Mouse (Mus musculus) liver, embryonic 15.5 days (tissue): ENCODE results near the gene Ier5. TPM values are rescaled to one million over a fixed set of nuclear protein-coding genes. Genes with fewer than 3 reads are reported as not detected.

Experiments used
- ATAC-seq: fragments of 200-750 bp; cut with Nextera tagmentation; 2 replicates; pipeline ENCODE4 v1.8.0; 2017; ENCODE audit warnings: moderate number of reproducible peaks, mild to moderate bottlenecking, moderate library complexity; ENCODE audit not compliant: insufficient read depth
- H3K27ac ChIP-seq: fragments of 300-500 bp; sonication (generic); replicated peaks from 2 replicates; pipeline ENCODE4 v1.5.1; 2015; ENCODE audit warnings: mild to moderate bottlenecking, inconsistent platforms
- H3K27me3 ChIP-seq: fragments of 300-500 bp; sonication (generic); 2 replicates; pipeline ENCODE4 v1.6.1; 2015; ENCODE audit warnings: mild to moderate bottlenecking, inconsistent platforms
- H3K36me3 ChIP-seq: fragments of 300-500 bp; sonication (generic); replicated peaks from 2 replicates; pipeline ENCODE4 v1.6.1; 2015; ENCODE audit warnings: moderate library complexity, mild to moderate bottlenecking, inconsistent platforms
- H3K4me1 ChIP-seq: fragments of 300-500 bp; sonication (generic); replicated peaks from 2 replicates; pipeline ENCODE4 v1.6.1; 2015; ENCODE audit warnings: inconsistent platforms
- H3K4me2 ChIP-seq: fragments of 300-500 bp; sonication (generic); 2 replicates; pipeline ENCODE4 v1.6.1; 2015; ENCODE audit warnings: moderate library complexity, mild to moderate bottlenecking, inconsistent platforms
- H3K4me3 ChIP-seq: fragments of 300-500 bp; sonication (generic); replicated peaks from 2 replicates; pipeline ENCODE4 v1.5.1; 2015; ENCODE audit warnings: mild to moderate bottlenecking, inconsistent platforms
- H3K9ac ChIP-seq: fragments of 300-500 bp; sonication (generic); 2 replicates; pipeline ENCODE4 v1.6.1; 2015; ENCODE audit warnings: moderate library complexity, mild to moderate bottlenecking, inconsistent platforms
- H3K9me3 ChIP-seq: fragments of 300-500 bp; sonication (generic); replicated peaks from 2 replicates; pipeline ENCODE4 v1.6.1; 2016; ENCODE audit warnings: inconsistent platforms
- WGBS: fragments of 180-500 bp; shearing (Covaris S2); methylation state at CpG from one replicate; pipeline ENCODE4 v1.1.7; 2015; ENCODE audit warnings: mixed read lengths; ENCODE audit not compliant: insufficient replicate concordance; 5-methylcytosine and 5-hydroxymethylcytosine counted together
- polyA plus RNA-seq: library from polyadenylated mRNA; unstranded; fragments of >200 nt; fragmentation: Nextera tagmentation; extraction: Ambion mirVana; gene quantifications from 2 replicates; pipeline ENCODE4 v1.2.1, GENCODE M21; 2015

Ier5 gene
- polyA plus RNA-seq, 1 experiment from 2014 or later, result 2.5 TPM

DNA sequence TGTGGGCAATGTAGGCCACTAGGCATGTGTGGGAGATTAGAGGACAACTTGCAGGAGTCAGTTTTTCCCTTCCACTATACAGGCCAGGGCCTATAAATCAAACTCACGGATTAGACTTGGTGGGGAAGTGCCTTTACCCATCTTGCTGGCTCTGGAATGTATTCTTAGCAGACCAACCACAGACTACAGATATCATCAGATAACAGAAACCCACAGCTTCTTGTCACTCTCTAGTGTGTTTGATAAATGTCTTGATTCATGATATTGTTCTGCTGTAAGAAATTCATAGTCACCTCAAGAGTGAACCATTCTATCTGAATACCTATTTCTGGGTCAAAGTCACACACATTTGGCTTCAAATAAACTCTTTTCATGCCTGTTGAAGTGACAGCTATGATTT lies 20.3 kb upstream of the Ier5 start:
- no peaks in the 10 kb centered on the region for H3K36me3 ChIP-seq
- no peaks in the 10 kb centered on the region for H3K4me1 ChIP-seq
- 54% methylated on average over 1 of the region's 1 CpGs for WGBS
- no peaks in the 10 kb centered on the region for H3K9me3 ChIP-seq
- ATAC-seq, result no peak
- H3K4me2 ChIP-seq, result no peak overlapping the region
- no peak overlapping the region for H3K9ac ChIP-seq
- no peak overlapping the region for H3K27ac ChIP-seq
- no peaks in the 10 kb centered on the region; the same call in 1 of the 2 replicates for H3K27me3 ChIP-seq
- no peak overlapping the region for H3K4me3 ChIP-seq

DNA sequence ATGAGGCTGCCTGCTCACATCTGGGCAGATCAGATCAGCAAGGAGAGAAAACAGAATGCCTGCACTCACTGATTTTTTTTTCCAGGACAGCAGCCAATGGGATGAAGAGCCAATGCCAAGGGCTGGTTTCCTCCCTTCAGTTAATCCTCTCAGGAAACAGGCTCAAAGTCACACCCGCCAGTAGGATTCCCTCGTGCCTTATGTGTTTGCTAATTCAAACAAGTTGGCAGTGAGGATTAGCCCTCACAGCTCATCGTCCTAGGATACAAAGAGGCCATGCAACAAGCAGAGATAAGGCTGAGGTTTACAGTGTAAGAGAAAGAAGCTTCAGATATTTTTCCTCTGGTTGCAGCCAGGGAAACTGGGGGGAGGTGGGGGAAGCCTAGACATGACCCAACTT lies 14.5 kb upstream of the Ier5 start:
- Histone ChIP-seq H3K4me2 (no peak overlapping the region), H3K4me1 (peaks cover 4% of the 10 kb centered on the region; the same call in 1 of the 2 replicates), H3K27ac (no peak overlapping the region), H3K27me3 (peaks cover 19% of the 10 kb centered on the region), H3K36me3 (no peaks in the 10 kb centered on the region), H3K9me3 (no peaks in the 10 kb centered on the region), H3K4me3 (no peak overlapping the region), H3K9ac (no peak overlapping the region)
- no peak for ATAC-seq
- 17% methylated on average over 3 of the region's 3 CpGs for WGBS

DNA sequence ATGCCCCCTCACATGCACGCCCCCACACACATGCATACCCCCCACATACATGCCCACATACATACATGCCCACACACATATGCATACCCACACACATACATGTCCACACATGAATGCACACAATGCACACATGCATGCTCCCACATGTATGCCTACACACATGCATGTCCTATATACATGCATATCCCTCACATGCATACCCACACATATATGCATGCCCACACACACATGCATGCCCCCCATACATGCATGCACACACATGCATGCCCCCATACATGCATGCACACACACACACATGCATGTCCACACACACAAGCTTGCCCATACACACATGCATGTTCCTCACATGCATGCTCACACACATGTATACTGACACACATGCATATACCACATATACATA lies 13.4 kb upstream of the Ier5 start:
- Histone ChIP-seq H3K27ac (no peak overlapping the region), H3K4me3 (no peak overlapping the region), H3K9me3 (no peaks in the 10 kb centered on the region), H3K36me3 (no peaks in the 10 kb centered on the region), H3K9ac (no peak overlapping the region), H3K4me2 (no peak overlapping the region), H3K4me1 (peaks cover 6% of the 10 kb centered on the region; the same call in 1 of the 2 replicates), H3K27me3 (peaks cover 21% of the 10 kb centered on the region)
- 43% methylated on average over 1 of the region's 1 CpGs for WGBS
- ATAC-seq, result no peak; the same call in 1 of the 2 replicates

DNA sequence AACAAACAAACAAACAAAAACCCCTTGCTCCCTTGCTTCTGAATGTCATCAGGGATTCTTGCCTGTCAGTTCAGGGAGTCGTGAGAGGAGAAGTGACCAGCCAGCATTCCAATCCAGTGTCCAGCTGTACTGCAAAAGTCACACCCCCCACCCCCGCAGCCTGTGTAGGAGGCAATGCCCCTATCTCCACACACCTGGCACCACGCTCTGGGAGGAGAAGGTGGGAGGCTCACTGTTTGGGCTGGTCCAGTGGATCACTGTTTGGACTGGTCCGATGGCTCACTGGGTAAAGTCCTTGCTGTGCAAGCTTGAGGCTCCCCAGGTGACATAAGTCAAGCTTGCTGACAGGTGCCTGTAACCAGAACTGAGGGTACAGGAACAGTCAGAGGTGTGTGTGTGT lies 12.7 kb upstream of the Ier5 start:
- H3K4me2 ChIP-seq, result no peak overlapping the region
- H3K27ac ChIP-seq, result no peak overlapping the region
- no peaks in the 10 kb centered on the region for H3K36me3 ChIP-seq
- WGBS, result 47% methylated on average over 4 of the region's 4 CpGs
- H3K27me3 ChIP-seq, result peaks cover 21% of the 10 kb centered on the region
- no peak overlapping the region for H3K4me3 ChIP-seq
- no peaks in the 10 kb centered on the region for H3K9me3 ChIP-seq
- H3K9ac ChIP-seq, result no peak overlapping the region
- ATAC-seq, result no peak
- peaks cover 6% of the 10 kb centered on the region; the same call in 1 of the 2 replicates for H3K4me1 ChIP-seq

DNA sequence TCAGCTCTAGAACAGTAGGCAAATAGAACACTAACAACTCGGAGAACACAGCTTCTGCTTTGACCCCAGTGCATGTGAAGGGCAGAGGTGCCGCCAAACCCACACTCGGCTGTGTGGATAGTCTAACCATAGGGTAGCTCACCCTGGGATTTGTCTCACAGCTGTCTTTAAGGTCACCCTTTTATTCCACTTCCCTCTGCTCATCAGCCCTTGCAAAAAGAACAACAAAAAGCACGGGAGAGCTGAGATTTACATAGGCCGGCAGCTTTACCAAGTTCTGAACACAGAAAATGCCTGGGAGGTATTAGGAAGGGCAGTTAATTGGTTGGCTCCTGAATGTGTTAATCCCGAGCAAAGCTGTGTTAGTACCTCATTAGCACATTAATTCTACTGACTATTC lies 12.1 kb upstream of the Ier5 start:
- H3K4me2 ChIP-seq, result no peak overlapping the region
- peaks cover 21% of the 10 kb centered on the region for H3K27me3 ChIP-seq
- no peaks in the 10 kb centered on the region for H3K36me3 ChIP-seq
- no peak for ATAC-seq
- H3K27ac ChIP-seq, result no peak overlapping the region
- H3K9ac ChIP-seq, result no peak overlapping the region
- no peaks in the 10 kb centered on the region for H3K9me3 ChIP-seq
- no peak overlapping the region for H3K4me3 ChIP-seq
- peaks cover 6% of the 10 kb centered on the region; the same call in 1 of the 2 replicates for H3K4me1 ChIP-seq
- WGBS, result 55% methylated on average over 6 of the region's 6 CpGs

DNA sequence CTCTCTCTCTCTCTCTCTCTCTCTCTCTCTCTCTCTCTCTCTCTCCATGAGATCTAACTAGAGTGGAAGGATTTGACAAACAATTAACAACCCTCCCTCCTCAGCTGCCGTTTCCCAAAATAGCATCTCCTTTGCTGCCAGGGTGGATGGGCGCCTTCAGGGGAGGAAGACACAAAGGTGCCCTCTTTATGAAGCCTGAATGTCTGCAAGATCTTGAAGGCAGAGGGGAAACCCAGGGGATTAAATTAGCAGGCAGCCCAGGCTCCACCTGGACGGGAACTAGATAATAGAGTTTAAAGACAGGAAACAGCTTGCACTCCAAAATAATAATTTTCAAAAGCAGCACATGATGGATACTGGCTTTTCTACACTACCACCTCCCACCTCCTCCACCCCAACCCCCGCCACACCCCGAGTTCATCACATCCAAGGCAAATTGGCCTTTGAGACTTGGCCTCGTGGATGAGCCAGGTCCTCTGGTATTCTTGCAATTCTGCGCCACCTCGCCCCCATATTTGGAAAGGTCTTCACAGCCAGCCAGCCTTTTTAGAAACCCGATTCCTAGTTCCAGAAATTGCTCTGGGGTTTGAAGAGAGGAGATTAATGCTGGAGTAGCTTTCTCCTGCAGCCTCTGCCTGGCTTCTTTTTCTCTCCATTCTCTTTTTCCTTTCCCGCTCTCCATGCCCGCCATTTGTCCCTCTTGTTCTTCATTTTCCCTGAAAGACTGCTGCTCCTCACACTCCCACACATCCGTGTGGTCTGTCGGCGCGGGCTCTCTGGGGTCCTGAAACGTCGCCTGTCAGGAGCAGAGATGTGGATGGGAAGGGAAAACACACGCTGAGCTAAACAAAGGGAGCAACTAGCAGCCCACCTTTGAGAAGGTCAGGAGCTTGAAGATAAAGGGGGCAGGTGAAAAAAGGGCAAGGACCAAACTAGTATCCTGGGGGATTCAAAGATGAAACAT lies 10.2 kb upstream of the Ier5 start:
- Histone ChIP-seq H3K36me3 (no peaks in the 10 kb centered on the region), H3K9ac (no peak overlapping the region), H3K27me3 (peaks cover 21% of the 10 kb centered on the region), H3K4me1 (peaks cover 6% of the 10 kb centered on the region; the same call in 1 of the 2 replicates), H3K4me3 (no peak overlapping the region), H3K9me3 (no peaks in the 10 kb centered on the region), H3K27ac (no peak overlapping the region), H3K4me2 (no peak overlapping the region)
- WGBS, result 40% methylated on average over 18 of the region's 18 CpGs
- ATAC-seq, result no peak

DNA sequence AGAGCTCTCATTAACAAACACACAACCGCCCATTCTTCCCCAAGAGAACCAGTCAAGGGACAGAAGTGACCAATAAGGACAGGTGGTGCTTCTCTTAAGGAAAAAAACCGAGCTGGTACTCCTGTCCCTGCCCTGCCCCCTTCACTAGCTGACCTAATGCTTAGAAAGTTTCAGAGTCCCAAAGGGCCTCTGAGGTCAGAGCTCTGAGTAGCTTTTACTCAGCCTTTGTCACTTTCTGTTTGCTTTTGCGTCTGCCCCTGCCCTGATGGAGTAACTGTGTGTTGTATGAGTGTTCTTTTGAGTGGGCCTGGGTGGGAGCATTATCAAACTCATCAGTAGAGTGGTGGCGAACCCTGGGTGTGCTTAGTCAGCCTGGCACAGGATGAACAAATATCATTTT lies 9.0 kb upstream of the Ier5 start:
- Histone ChIP-seq H3K4me3 (no peak overlapping the region), H3K4me1 (peaks cover 6% of the 10 kb centered on the region; the same call in 1 of the 2 replicates), H3K4me2 (peak overlapping the region; percentile 10; the same call in 1 of the 2 replicates), H3K9ac (no peak overlapping the region), H3K9me3 (no peaks in the 10 kb centered on the region), H3K27me3 (peaks cover 16% of the 10 kb centered on the region), H3K27ac (no peak overlapping the region), H3K36me3 (no peaks in the 10 kb centered on the region)
- ATAC-seq, result peak; percentile 28; the same call in 1 of the 2 replicates
- WGBS, result 38% methylated on average over 4 of the region's 4 CpGs

DNA sequence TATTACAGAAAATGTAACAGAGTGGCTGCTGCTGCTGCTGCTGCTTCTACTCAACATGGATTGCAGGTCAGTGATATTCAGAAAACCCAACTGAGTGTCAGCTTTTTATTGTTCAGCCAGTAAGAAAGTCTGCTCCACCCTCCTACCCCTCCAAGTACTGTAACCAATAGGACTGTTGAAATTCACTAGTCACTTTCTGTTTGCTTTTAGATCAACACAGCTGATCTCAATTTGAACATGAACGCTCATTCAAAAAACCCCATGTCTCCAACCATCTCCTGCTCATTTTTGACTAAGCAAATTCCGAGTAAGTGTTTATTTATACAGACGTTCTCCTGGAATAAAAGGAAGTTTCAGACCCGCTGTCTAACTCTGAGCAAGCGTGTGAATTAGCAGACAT lies 8.4 kb upstream of the Ier5 start:
- Histone ChIP-seq H3K36me3 (no peaks in the 10 kb centered on the region), H3K4me3 (no peak overlapping the region), H3K4me1 (peaks cover 6% of the 10 kb centered on the region; the same call in 1 of the 2 replicates), H3K27ac (no peak overlapping the region), H3K9ac (no peak overlapping the region), H3K9me3 (no peaks in the 10 kb centered on the region), H3K4me2 (peak overlapping the region; percentile 10), H3K27me3 (peaks cover 15% of the 10 kb centered on the region)
- no peak for ATAC-seq
- 34% methylated on average over 5 of the region's 5 CpGs for WGBS

DNA sequence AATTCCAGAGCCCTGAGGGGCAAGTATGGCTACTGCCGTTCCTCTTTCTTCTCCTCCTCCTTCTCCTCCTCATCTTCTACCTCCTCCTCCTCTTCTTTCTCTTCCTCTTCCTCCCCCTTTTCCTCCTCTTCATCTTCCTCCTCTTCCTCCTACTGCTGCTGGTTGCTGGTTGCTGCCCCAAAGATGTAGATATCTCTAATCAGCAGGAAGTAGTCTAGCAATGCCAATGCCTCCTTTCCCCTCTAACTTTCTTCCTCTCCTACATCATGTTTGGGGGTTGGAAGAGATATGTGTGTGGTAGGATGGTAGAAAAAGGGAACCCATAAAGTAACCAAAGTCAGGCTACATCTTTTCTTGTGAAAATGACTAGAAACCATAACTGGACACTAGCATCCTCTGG lies 6.9 kb upstream of the Ier5 start:
- H3K4me3 ChIP-seq, result no peak overlapping the region
- no peaks in the 10 kb centered on the region for H3K9me3 ChIP-seq
- H3K27me3 ChIP-seq, result peaks cover 15% of the 10 kb centered on the region
- H3K4me2 ChIP-seq, result no peak overlapping the region
- ATAC-seq, result no peak
- peaks cover 6% of the 10 kb centered on the region; the same call in 1 of the 2 replicates for H3K4me1 ChIP-seq
- no peaks in the 10 kb centered on the region for H3K36me3 ChIP-seq
- H3K9ac ChIP-seq, result no peak overlapping the region
- no peak overlapping the region for H3K27ac ChIP-seq
- 21% methylated on average over 1 of the region's 1 CpGs for WGBS

DNA sequence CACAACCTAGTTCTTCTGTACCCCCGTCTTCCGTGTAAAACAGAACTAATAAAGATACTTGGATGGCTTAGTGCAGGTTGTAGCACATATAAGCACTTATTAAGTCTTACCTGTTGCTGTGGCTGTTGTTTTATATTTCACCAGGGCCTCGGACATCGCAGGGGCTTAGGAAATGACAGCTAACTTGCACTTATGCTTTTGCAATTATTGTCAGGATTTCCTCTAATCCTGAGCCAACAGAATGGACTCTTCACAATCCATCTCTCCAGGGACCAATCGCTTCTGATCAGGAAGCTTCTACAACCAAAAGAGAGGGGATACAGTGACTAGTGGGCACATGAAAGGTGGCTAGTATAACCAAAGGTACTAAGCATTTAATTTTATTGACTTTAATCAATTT lies 4.6 kb upstream of the Ier5 start:
- 60% methylated on average over 5 of the region's 5 CpGs for WGBS
- ATAC-seq, result no peak
- Histone ChIP-seq H3K9me3 (no peaks in the 10 kb centered on the region), H3K36me3 (no peaks in the 10 kb centered on the region), H3K4me2 (no peak overlapping the region), H3K4me3 (no peak overlapping the region), H3K27ac (no peak overlapping the region), H3K9ac (no peak overlapping the region), H3K4me1 (peaks cover 7% of the 10 kb centered on the region), H3K27me3 (0 out of 2 replicates have a peak, but pooled peaks cover 3% of the 10 kb centered on the region)

DNA sequence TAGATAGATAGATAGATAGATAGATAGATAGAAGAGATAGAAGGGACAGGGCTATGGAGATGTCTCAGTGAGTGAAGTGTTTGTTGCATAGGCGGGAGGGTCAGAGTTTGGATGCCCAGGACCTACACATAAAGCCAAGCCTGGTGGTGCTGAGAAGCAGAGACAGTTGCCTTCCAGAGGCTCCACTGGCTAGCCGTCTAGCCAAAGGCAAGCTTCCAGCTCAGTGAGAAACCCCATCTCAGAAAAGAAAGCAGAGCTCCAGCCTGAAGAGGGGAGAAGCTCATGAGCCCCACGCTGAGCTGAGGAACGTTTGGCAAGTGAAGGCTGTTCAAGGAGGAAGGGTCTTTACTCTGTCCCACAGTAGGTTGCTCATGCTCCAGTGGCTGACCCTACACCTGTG lies 3.2 kb upstream of the Ier5 start:
- Histone ChIP-seq H3K4me2 (no peak overlapping the region), H3K36me3 (no peaks in the 10 kb centered on the region), H3K27me3 (no peaks in the 10 kb centered on the region), H3K4me3 (no peak overlapping the region), H3K9ac (no peak overlapping the region), H3K27ac (no peak overlapping the region), H3K9me3 (no peaks in the 10 kb centered on the region), H3K4me1 (peaks cover 5% of the 10 kb centered on the region)
- no peak for ATAC-seq
- WGBS, result 59% methylated on average over 4 of the region's 4 CpGs
